Mouse (Mus musculus) T-cell, adult 66 days (primary cell): ENCODE measurements around the gene Tmprss15. TPM values are rescaled to one million over a fixed set of nuclear protein-coding genes. Genes with fewer than 3 reads are reported as not detected.

Experiments used
- total RNA-seq, 2 experiments: library from RNA; stranded (reverse); gene quantifications; 3 replicates in 1 of 2; 4 replicates in 1 of 2; pipeline ENCODE4 v1.2.4; 2023

Tmprss15 gene
- total RNA-seq = not detected

DNA sequence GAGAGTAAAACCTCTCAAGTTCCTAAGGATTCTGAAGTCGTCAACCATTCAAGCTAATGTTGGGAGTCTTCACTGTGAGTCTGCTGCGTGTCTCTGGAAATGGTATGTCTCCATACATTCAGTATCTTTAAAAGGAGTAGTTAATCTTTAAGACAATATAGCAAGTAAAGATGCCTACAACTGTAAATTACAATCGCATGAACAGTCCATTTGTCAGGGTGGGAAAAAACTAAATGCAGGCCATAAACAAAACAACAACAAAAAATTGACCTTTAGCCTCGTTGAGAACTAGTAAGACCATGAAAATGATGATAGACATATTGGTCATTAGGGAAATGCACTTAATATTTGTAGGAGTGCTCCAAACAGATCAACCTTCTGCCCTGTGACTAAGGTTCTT, at the start of gene Tmprss15:
Gene Tmprss15 (minus strand): TSS at position 101 of the 400 bp plus-strand sequence.

DNA sequence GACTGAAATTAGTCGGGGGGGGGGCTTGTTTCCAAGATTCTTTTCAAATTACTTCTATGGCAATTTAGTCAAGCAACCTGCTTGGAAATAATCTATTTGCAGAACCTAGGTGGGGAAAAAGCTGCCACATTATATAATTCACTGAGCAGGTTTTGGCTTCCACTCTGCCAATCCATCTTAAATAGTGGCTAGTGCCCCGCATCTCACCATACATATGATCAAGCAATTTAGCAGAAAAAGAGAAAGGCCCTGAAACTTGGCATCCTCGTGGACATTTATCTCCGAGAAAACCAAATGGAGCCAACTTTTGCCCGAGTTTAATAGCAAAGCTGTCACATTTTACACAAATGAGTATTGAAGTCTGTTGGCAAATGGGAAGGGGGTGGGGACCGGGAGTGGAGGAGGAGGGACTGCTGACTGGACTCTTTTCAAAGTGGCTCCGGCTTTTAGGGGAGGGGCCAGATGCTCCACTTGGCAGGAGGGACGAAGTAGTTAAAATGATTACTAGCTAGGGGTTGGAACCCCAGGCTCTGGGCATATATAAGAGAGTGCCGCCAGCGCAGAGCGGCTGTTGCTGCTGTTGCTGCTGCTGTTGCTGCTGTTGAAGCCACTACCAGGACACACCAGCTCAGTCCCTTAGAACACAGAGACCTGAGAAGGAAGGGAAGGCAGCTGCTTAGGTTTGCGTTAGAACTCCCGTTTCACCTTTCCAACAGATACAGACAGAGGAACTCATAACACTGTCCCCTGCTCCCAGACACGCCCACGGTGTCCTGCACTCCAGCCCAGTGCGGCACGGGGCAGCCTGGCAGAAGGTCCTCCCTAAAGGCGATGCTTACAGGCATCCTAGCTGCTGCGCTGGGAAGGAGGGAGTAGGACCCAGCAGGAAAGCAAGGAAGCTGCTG, 160.3 kb downstream of the Tmprss15 start, which contains the start of gene Chodl:
Gene Chodl (plus strand): TSS at position 567 of the 905 bp plus-strand sequence.

Other genes starting within 250 kb of the Tmprss15 start
- not detected for gene Chodl, start 160.1 kb downstream of the Tmprss15 start, total RNA-seq